Mouse (Mus musculus): Measurements from ENCODE around the gene Cltrn.

DNA sequence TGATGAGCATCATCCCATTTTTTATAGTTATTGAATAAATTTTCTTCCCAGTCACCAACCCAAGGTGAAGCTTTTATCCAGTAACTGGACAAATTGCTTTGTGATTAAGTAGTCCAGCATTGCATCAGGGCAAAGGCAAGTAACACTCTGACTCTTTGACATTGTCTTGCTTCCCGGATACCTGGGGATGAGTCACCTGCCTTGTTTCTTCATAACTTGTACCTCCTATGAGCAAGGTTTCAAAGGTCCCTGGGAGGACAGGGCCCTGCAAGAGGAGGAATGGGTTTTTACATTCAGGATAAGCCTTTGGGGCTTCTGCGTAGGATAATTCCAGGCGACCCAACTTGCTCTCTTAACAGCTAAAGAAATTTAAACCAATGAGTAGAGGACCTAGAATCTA is 35.3 kb downstream of the Cltrn start:
- no peak for TF ChIP-seq CTCF (IDR thresholded peaks at IDR 0.05; ENCODE audit: control insufficient read depth, insufficient read depth, insufficient replicate concordance, low read depth, low read length)
- TF ChIP-seq POLR2A (IDR thresholded peaks at IDR 0.05; ENCODE audit: control insufficient read depth, low read depth, low read length), result no peak

All from testis, adult 2 months (tissue).